Mouse (Mus musculus) kidney, adult 8-10 months (tissue): ENCODE results near the gene Nr4a1.

Experiments used
- DNase-seq, 2 experiments: peaks; one replicate each; pipeline ENCODE4 v3.0.0; 2022

Nr4a1 gene

GRCm38 (mm10) chr15:101290354-101290753 lies 36.3 kb downstream of the Nr4a1 start:
- no peak for DNase-seq

GRCm38 (mm10) chr15:101292012-101292411 lies 37.9 kb downstream of the Nr4a1 start:
- no peak for DNase-seq

- DNase-seq = no peak
These were observed 39.1 kb downstream of the Nr4a1 start, which contains the start of gene 6030408B16Rik for GRCm38 (mm10) chr15:101293025-101293621. TSS of gene 6030408B16Rik (plus strand) at chr15:101293212.

DNA sequence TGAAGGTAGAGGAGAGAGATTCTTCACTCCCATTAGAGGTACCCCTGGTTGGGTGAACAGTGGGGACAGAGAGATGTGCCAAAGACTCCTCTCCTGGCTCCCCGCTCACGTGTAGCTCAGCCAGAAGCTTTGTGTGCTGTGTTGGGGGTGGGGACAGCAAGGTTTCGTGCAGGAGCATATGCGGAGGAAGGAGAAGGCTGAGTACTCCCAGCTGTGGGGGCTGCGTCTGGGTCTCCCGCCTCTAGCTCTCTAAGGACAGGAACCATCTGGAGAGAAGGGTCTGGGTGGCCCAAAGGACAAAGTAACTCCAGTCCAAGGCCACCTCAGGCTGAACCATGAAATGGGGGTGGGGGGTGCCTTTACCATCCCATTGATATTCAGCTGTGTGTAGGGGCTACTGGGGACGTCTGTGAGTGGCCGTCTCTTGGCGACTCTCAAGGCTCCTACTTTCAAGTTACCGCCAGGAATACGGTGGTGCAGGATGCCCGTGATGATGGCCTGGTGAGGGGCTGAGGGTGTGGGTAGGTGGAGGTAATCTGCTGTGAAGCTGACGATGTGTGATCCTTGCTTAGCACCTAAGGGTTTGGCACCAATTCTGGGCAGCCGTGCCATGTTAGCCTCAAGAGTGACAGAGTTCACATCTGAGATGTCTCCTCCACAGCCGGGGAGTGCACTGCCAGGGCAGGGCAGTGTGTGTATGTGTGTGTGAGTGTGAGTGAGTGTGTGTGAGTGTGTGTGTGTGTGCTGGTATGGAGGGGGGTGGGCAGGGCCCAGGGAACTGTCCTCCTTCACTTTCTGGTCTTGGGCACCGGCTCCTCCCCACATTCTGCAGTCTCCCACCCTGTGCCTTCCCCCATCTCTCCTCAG lies 40.2 kb downstream of the Nr4a1 start:
- DNase-seq = no peak

DNA sequence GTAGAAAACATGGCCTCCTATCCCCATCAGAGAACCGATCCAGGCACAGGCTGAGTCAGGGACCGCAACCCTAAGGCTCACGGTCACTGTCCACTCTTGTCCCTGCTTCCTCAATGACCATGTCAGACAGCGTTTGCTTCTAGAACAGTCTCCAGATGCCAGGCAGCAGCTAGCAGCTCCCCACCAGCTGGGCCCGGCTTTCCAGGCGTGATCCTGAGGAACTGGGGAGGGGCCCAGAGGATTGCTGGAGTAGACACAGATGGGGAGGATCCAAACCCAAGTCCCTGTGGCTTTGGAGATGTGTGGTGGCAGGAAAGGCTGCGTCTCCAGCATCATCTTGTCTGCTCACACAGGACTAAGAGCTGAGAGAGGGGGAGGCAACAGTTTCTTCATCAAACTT lies 41.0 kb downstream of the Nr4a1 start:
- DNase-seq = no peak

DNA sequence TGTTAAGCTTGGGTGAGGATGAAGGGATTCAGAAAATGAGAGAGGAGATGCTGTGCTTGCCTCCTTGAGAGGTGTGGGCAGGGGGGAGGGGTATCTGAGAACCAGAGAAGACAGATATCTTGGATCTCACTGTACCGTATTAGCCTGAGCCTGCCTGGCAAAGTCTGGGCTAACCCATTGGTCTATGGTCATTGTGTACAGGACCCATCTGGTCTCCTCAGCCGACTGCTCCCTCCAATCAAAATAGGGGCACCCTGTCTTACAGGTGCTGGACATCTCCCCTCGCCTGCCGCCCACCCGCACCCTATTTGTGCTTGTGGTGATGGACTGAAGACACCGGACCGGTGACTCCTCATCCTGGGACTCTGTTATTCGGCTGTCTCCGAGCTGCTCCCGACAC lies 41.5 kb downstream of the Nr4a1 start:
- DNase-seq = no peak

DNA sequence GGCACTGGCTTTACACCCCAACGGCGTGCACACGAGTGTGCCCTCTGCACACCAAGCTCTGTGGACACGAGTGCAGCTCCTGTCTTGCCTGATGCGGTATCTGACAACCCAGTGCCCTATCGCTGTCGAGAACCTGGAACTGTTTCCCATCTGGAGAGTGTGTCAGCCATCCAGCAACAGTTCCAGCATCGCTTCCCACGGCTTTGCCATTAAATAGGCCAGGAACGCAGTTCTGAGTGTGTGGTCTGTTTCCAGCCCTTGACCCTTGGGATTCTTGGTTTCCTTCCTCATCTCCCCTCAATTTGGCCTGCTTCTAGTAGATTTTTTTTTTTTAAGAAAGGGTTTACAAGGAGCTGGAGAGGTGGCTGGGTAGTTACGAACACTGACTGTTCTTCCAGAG lies 42.0 kb downstream of the Nr4a1 start:
- no peak for DNase-seq

- DNase-seq = no peak
These were observed 43.9 kb downstream of the Nr4a1 start for GRCm38 (mm10) chr15:101297988-101298387.

DNA sequence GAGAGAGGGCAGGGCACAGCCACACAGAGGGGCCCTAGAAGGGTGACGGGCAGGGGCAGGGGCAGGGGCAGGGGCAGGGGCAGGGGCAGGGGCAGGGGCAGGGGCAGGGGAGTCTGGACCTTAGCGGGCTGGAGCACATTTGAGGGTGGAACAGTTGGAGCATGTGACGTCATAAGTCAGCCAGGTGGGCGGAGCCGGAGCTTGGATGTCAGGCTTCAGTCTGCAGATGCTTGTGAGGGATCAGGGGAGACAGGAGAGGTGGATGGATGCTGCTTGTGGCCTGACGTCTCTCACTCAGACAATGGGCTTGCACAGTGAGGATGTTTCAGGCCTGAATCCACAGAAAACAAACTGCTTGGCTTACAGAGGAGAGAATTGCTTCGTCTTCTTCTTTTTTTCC lies 44.5 kb downstream of the Nr4a1 start:
- no peak for DNase-seq

- no peak for DNase-seq
These were observed 45.5 kb downstream of the Nr4a1 start for GRCm38 (mm10) chr15:101299480-101299960.

DNA sequence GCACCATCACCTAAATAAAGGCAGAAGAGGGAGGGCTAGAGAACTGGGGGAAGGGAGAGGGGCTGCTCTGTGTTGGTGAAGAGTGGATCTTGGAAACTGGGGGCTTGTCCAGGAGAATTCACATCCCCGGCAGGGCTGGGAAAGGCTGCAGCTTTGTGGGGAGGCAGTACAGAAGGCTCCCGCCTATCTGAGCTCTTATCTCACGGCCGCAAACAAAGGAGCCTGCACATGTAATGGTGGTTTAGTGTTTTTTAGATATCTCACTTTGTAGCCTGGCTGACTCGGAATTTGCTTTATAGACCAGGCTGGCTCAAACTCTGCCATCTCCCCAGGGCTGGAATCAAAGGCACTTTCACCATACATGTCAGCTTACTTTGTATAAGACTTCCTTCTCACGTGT lies 46.1 kb downstream of the Nr4a1 start:
- DNase-seq = no peak

DNA sequence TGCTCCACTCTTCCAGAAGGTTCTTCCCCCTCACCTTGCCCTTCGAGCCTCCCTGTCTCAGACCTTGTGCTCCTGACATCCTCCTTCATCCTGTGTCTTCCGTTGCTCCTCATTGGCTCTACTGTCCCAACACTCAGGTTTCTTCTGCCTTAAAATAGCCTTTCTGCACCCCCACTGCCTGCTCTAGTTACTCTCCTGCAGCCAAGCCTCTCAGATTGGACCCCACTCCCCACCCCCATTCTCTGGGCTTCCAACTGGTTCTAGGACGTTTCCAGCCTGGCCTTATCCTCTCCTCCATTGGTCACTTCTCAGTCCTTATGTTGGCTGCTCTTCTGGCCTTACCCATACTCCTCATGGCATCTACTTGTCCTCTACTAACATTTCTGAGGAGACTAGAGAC lies 48.1 kb downstream of the Nr4a1 start:
- no peak for DNase-seq

DNA sequence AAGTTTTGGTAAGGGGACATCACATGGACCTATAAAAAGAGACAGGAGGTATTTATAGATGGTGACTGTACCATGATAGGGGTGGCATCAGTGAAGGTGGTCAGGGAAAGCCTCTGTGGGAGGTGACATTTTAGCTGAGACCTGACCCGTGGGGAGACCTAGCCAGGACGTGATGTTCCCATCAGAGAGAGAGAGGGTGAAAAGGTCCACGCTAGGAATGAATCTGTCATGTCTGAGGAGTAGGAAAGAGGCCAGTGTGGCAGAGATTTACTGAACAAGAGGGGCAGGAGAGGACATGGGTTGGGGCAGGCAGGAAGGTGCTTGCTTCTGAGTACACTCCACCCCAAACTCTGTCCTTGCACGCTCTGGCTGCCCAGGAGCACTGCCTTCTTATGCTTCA lies 49.8 kb downstream of the Nr4a1 start:
- DNase-seq = no peak

DNA sequence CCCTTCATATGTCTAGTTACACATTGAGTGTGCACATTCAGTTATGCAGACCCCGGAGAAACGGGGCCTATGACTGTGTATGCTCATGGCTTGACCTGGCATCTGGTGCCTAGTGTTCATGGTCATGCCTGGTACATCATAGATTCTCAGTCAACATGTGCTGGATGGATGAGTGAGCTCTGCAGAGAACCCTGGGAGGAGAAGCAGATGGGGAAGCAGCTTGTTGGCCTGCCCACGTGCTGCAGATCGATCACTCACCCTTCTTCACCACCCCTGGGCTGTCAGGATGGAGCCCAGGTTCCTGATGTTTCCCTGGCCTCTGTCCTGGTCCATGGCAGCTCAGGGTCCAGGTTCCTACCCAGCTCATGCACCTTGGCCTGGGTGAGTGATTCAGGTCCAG lies 52.4 kb downstream of the Nr4a1 start:
- DNase-seq = no peak

DNA sequence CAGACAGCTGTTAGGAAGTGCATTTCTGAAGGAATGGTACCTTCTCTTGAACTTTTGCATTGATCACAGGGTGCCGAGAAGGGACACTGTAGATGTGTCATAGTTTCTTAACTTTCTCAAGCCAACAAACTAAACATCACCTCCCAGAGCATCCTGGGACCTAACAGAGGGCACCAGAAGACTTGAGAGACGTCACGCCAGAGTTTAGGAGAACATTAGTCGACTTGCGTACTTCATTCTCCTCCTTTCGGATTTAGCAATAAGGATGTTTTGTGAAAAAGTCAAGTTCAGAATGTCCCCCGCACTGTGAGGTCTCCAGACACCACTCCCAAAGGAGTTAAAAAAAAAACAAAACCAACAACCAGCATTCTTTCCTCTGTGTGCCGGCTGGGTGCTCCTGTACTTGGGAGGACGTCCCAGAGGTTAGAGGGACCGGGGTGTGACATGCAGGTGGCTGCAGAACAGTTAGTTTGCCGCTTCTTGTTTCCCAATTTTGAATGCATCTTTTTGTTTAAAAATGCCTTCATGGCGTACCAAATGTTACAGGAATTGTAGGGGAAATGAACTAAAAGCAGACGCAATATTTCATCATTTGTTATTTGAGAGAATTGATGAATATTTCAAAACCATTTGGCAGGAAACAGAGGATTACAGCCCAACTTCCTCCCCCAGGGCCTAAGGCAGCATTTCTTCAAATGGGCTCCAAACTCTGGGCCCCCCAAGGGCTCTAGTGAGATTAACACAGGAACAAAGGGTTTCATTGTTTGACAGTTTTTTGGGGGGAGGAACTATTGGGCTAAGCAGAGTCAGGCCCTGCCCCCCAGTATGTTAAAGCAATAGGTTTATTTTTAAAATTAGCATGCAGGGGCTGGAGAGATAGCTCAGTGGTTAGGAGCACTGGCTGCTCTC lies 54.6 kb downstream of the Nr4a1 start:
- no peak for DNase-seq

- DNase-seq = no peak
These were observed 55.4 kb downstream of the Nr4a1 start for GRCm38 (mm10) chr15:101309493-101309892.

DNA sequence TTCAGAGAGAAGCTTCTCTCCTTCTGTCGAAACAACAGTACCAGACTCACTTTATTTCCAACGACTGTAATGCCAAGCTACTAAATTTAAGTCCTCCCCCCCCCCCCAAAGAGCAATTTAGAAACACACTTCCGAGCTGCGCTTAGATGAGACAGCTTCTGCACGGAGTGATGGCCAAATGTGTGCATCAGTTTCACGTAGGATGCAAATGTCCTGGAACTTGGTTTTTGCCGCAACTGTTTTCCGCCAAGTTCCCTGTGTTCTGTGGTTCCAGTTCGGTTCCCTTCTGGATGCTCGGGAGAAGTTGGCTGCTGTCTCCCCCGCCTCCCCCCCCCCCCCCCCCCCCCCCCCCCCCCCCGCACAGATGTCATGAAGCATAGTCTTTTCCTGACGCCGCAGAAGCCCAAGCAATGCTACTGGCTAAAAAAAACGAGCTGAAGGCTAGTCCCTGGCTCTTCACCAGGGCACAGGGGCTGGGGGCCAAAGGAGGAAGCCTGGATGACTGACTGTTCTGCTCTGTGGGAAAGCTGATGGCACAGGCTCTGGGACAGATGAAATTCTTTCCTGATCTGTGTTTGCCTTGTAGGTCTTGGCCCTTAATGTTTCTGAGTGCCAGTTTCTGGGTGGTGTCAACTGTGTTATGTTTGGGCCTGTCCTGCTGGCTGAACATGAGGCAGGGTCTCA lies 57.2 kb downstream of the Nr4a1 start:
- DNase-seq = no peak

- no peak for DNase-seq
These were observed 57.9 kb downstream of the Nr4a1 start for GRCm38 (mm10) chr15:101312006-101312405.

GRCm38 (mm10) chr15:101315378-101315777 lies 61.3 kb downstream of the Nr4a1 start:
- no peak for DNase-seq

DNA sequence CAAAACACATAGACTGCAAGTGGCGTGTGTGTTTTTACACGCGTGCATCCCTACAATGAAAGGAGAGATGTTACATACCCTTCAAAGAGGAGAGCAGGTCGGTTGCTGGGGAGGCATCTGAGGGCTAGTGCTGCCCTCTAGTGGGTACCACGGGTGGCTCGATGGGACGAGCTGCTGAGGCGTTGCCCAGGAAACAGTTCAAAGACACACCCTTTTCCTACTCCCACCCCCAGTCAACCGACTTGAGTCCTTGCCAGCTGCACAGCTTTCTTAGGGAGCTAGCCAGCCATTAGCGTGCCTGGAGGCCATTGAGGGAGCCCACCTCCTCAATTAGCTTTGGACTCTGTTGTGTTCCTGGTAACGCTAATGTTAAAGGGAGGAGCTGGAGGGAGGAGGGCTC lies 61.8 kb downstream of the Nr4a1 start:
- peak; percentile 85 to 92 for DNase-seq

GRCm38 (mm10) chr15:101316279-101316912 lies 62.3 kb downstream of the Nr4a1 start:
- no peak for DNase-seq
